ENCODE assay signal across 21 mouse cellular contexts in the genomic region with DNA sequence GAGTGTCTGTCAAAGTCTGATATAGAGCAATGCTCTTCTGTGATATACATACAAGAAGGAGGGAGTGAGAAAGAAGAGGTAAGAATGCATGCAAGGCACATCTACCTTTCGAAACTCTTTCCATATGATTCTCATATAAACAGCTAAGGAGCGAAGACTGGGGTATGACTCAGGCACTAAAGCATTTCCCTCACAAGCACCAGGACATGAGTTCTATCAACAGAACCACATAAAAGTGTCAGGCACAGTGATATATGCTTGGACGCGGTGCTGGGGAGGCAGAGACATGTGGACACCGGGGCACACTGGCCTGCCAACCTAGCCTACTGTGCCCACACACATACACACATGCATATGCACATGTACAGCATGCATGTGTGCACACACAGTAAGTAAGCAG.
A peak's percentile ranks its signal among the peaks of the same experiment; 100 is the strongest.
DNase-seq lines count a peak whose midpoint lies in the region.
"Had no signal": no experiment of that assay in that cellular context is flagged by ENCODE, and none has a peak within 500 bp of the region (broad histone marks: within the 10 kb centered on the region; RNA-seq: fewer than 3 reads in every experiment).

No protein-coding gene starts in this region.

- H3K9me3 ChIP-seq in limb, embryonic 10.5 days (replicated peaks): no peaks in the 10 kb centered on the region
- H3K9me3 ChIP-seq: embryonic facial prominence, embryonic 13.5 days; embryonic facial prominence, embryonic 15.5 days; forebrain, embryonic 10.5 days; forebrain, embryonic 12.5 days had no signal

- peak; percentile 50 for DNase-seq in heart, adult 11 months
- DNase-seq in heart, adult 8-10 months (ENCODE audit: low spot score): no peak
- DNase-seq in 3T3-L1 (ENCODE audit: low read depth, low spot score): peak; percentile 68
- no peak for DNase-seq in limb, embryonic 10.5 days (ENCODE audit: low spot score)
- no peak for DNase-seq in right cerebral cortex, postnatal 4 days
- DNase-seq: adrenal gland, adult 8-10 months; adrenal gland, postnatal 14 days; adrenal gland, postnatal 36 days; cerebellum, adult 11 months; cerebellum, adult 18-20 months; cerebellum, adult 8-10 months; cerebellum, adult 9-11 months; cerebellum, postnatal 14 days; cerebellum, postnatal 36 days; embryo, embryonic 11 days had no signal

- WGBS in limb, embryonic 10.5 days: 69% methylated on average over 5 of the region's 5 CpGs

- H3K36me3 ChIP-seq in limb, embryonic 10.5 days: no peaks in the 10 kb centered on the region
- H3K36me3 ChIP-seq: embryonic facial prominence, embryonic 13.5 days; embryonic facial prominence, embryonic 15.5 days; forebrain, embryonic 10.5 days; forebrain, embryonic 12.5 days had no signal

- no peak overlapping the region for H3K4me3 ChIP-seq in limb, embryonic 10.5 days
- H3K4me3 ChIP-seq: embryonic facial prominence, embryonic 13.5 days; embryonic facial prominence, embryonic 15.5 days; erythroblast, embryonic 14.5 days; forebrain, embryonic 10.5 days; forebrain, embryonic 12.5 days had no signal

- peaks cover 24% of the 10 kb centered on the region for H3K4me1 ChIP-seq in limb, embryonic 10.5 days

- 0 out of 2 replicates have a peak overlapping the region, but pooled peaks have one; percentile 19 for H3K27ac ChIP-seq in limb, embryonic 10.5 days
- H3K27ac ChIP-seq: embryonic facial prominence, embryonic 13.5 days; embryonic facial prominence, embryonic 15.5 days; forebrain, embryonic 10.5 days; forebrain, embryonic 12.5 days had no signal

- H3K27me3 ChIP-seq in limb, embryonic 10.5 days (ENCODE audit: low read depth, poor library complexity, severe bottlenecking): no peaks in the 10 kb centered on the region
- H3K27me3 ChIP-seq: embryonic facial prominence, embryonic 13.5 days; embryonic facial prominence, embryonic 15.5 days; forebrain, embryonic 12.5 days; Patski had no signal

Comparison
In these comparisons a context has a peak if more than half of its experiments do, and no peak if none do; other contexts are left out.
1. DNase-seq: peak in heart, adult 11 months (single experiment) and 3T3-L1 (single experiment); none in heart, adult 8-10 months (single experiment), limb, embryonic 10.5 days (single experiment) and right cerebral cortex, postnatal 4 days (single experiment).